ENCODE assay signal across 17 mouse cellular contexts in genomic region chr5:39325399-39325798, GRCm38 (mm10).
DNase-seq lines count a peak whose midpoint lies in the region.
"Had no signal": no experiment of that assay in that cellular context is flagged by ENCODE, and none has a peak within 500 bp of the region (broad histone marks: within the 10 kb centered on the region; RNA-seq: fewer than 3 reads in every experiment).

No protein-coding gene starts in this region.

- peak; percentile 22 for DNase-seq in layer of hippocampus, adult 11-12 months (ENCODE audit: low spot score)
- DNase-seq in layer of hippocampus, postnatal 10 days (ENCODE audit: low spot score in 2 of 2): no peak
- DNase-seq in cerebellum, adult 11 months: peak; percentile 19
- DNase-seq in cerebellum, adult 9-11 months: peak; percentile 57
- peak; percentile 20 to 78 for DNase-seq in layer of hippocampus, postnatal 14 days (ENCODE audit: low spot score in 2 of 2)
- DNase-seq in kidney, postnatal 36 days: no peak
- no peak for DNase-seq in thymus, postnatal 4 days
- no peak for DNase-seq in hindbrain, embryonic 10.5 days (ENCODE audit: low spot score)
- DNase-seq: heart, postnatal 10 days; kidney, adult 11 months; kidney, postnatal 4 days; lung, postnatal 10 days; spleen, adult 18-20 months; thymus, postnatal 25 days had no signal

- 77% methylated on average over 2 of the region's 2 CpGs for WGBS in hindbrain, embryonic 10.5 days

- no peak overlapping the region for H3K27ac ChIP-seq in hindbrain, embryonic 10.5 days
- H3K27ac ChIP-seq: hindbrain, embryonic 15.5 days; limb, embryonic 13.5 days; liver, embryonic 15.5 days had no signal

- H3K36me3 ChIP-seq in hindbrain, embryonic 10.5 days: no peaks in the 10 kb centered on the region
- H3K36me3 ChIP-seq: hindbrain, embryonic 15.5 days; limb, embryonic 13.5 days; liver, embryonic 15.5 days had no signal

- no peaks in the 10 kb centered on the region for H3K27me3 ChIP-seq in hindbrain, embryonic 10.5 days (ENCODE audit: insufficient read depth, poor library complexity, severe bottlenecking)
- H3K27me3 ChIP-seq: hindbrain, embryonic 15.5 days; limb, embryonic 13.5 days; liver, embryonic 15.5 days had no signal

- H3K4me3 ChIP-seq in hindbrain, embryonic 10.5 days: no peak overlapping the region
- H3K4me3 ChIP-seq: hindbrain, embryonic 15.5 days; limb, embryonic 13.5 days; liver, embryonic 15.5 days had no signal

- H3K4me1 ChIP-seq in hindbrain, embryonic 10.5 days (replicated peaks): no peaks in the 10 kb centered on the region; the same call in 1 of the 2 replicates
- H3K4me1 ChIP-seq: hindbrain, embryonic 15.5 days; limb, embryonic 13.5 days; liver, embryonic 15.5 days had no signal

- H3K9me3 ChIP-seq in hindbrain, embryonic 10.5 days: no peaks in the 10 kb centered on the region
- H3K9me3 ChIP-seq: hindbrain, embryonic 15.5 days; limb, embryonic 13.5 days; liver, embryonic 15.5 days had no signal

Comparison
In these comparisons a context has a peak if more than half of its experiments do, and no peak if none do; other contexts are left out.
1. DNase-seq: peak in layer of hippocampus, adult 11-12 months (single experiment), cerebellum, adult 11 months (single experiment), cerebellum, adult 9-11 months (single experiment) and layer of hippocampus, postnatal 14 days (2 of 2); none in layer of hippocampus, postnatal 10 days (0 of 2), kidney, postnatal 36 days (0 of 2), thymus, postnatal 4 days (single experiment) and hindbrain, embryonic 10.5 days (single experiment).